Mouse (Mus musculus) heart, postnatal 0 days (tissue): ENCODE measurements around the gene Eprs.

Experiments used
- CTCF ChIP-seq: IDR thresholded peaks from 2 replicates; pipeline ENCODE4 v1.5.1; 2016; ENCODE audit warnings: antibody characterized with exemption, control low read depth, low read depth
- EP300 ChIP-seq: IDR thresholded peaks from 2 replicates; pipeline ENCODE4 v1.6.1; 2016; ENCODE audit warnings: antibody characterized with exemption, low read depth

- TF ChIP-seq CTCF (no peak), EP300 (no peak)
These were observed 63.7 kb downstream of the Eprs start for GRCm38 (mm10) chr1:185426583-185426982.
